Mouse (Mus musculus) spleen, adult 12 weeks (tissue): Measurements from ENCODE around the gene Tmem114.

Source experiments
- DNase-seq: peaks from one replicate; pipeline ENCODE4 v3.0.0; 2022; ENCODE audit warnings: low spot score

The Tmem114 gene

DNA sequence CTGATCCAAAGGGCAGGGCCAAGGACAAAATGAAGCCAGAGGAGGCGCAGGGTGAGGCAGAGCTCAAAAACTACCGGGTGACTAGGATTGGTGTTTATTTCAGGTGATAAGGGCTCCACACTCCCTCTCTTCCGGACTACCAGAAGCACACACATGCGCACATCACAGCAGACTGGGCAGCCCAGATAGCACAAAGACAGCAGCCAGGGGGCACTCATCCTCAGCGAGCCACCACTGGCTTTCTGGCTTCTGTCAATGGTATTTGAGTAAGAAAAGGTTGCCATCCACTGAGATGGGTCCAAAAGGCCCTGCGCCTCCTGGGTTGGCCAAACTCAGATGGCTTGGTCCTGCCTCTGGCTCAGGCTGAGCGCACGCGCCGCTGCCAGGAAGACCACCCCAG lies 15.7 kb downstream of the Tmem114 start:
- DNase-seq: no peak

DNA sequence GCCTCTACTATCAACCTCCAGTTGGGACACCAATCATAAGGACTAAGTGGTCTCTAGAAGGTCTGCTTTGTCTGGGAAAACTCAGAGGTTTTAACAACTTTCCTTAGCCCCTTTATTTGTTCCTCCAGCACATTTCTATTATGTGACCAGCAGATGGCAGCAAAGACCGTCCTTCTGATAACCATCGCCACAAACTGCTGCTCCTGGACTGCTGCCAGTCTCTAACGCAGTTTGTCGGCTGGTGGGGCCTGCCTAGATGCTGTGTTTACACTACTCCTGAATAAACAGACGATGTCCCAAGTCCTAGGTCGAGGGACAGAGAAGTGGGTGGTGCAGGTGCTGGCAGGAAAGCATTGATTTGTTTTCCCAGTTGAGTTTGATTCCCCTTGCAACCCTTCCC lies 18.2 kb downstream of the Tmem114 start:
- peak; percentile 23 for DNase-seq

- DNase-seq: no peak
Observed at GRCm38 (mm10) chr16:8402663-8403062, 22.3 kb downstream of the Tmem114 start.

- DNase-seq: no peak
Observed at GRCm38 (mm10) chr16:8401171-8401955, 23.6 kb downstream of the Tmem114 start.

DNA sequence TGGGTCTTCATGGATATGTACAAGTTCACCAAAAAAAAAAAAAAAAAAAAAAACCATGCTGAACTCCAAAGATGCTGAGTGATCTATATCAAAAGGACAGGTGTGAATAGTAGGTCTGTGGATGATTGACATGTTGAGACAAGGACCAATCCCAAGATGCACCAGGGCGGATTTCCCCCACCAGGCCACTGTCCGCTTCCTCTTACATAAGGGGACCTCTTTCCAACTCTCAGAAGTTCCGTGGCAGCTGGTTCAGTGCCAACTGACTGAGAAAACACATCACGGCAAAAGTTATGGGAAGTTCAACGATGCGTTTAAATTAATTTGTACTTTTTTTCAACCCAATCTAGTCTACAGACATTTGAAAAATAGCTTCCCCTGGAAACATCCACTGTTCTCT lies 25.1 kb downstream of the Tmem114 start:
- no peak for DNase-seq

DNA sequence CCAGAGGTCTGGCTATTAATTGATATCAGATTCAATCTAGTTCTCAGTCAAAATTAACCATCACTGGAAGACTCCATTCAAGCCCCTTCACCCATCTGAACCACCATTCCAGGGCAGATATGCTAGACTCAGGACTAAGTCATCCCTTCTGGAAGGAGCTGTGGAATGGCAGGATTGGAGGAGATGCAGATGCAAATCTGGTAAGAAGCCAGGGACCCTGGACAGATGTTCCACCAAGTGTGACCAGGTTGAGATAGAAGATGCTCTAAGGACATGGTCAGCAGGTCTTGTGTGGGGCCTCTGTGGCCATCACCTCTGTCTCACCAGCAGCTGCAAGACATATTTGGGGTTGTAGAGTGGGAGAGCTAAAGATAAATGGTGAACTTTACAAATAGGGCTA lies 30.0 kb downstream of the Tmem114 start:
- no peak for DNase-seq

DNA sequence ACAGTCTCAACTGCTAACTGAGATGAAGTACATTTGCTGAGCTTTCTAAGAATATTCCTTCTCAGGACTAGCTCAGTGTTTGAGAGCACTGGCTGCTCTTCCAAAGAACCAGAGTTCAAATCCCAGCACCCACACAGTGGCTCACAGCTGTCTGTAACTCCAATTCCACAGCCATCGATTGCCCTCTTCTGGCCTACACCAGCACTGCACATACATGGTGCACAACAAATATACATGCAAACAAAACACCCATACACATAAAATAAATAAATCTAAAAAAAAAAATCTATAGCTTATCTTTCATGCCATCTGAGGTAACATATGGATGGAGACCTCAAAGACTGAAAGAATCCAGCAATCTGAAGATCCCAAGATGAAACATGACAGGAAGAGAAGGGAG lies 36.4 kb downstream of the Tmem114 start:
- no peak for DNase-seq

DNA sequence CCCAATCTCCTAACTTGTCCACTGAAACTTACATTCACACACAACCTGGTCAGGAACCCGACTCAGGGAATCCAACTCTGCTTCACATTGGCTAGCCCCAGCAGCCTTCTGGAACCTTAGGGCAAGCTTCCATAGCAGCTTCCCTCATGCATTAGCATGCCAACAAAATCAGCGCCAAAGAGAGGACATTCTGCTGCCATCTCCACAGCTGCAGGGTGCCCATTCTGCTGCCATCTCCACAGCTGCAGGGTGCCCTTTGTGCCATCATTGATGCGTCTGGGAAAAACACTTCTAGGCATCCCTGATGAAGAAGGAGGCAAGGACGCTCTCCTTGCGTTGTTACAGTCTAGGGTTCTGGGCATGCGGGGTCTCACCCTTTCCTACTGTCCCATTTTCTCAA lies 38.5 kb downstream of the Tmem114 start:
- no peak for DNase-seq

- DNase-seq: no peak
Observed at GRCm38 (mm10) chr16:8385679-8386078, 39.3 kb downstream of the Tmem114 start.

GRCm38 (mm10) chr16:8384772-8385171 lies 40.2 kb downstream of the Tmem114 start:
- no peak for DNase-seq

DNA sequence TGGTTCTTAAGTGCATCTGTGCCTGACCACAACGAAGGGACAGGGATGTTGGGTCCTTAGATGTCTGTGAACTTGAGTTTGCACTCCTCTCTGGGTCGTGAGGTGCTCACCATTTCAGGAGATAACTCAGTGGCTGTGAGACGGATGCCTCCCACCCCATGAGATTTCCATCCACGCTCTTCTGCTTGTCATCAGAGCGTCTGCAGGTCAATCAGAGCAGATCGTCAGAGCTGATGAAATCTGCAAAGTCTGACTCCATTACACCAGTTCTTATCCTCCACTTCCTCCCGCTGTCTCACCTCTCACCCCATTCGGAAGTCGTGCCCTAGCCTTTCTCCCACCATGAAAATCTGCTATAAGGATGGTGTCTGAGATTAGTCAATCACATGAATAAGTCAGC lies 41.5 kb downstream of the Tmem114 start:
- DNase-seq: no peak

- DNase-seq: no peak
Observed at GRCm38 (mm10) chr16:8363066-8363465, 61.9 kb downstream of the Tmem114 start.
